Mouse (Mus musculus) left cerebral cortex, adult 11 months (tissue): ENCODE measurements around the gene Cdk15.

Experiments
- DNase-seq: peaks from one replicate; pipeline ENCODE4 v3.0.0; 2022; ENCODE audit warnings: low spot score

Gene Cdk15

GRCm38 (mm10) chr1:59326854-59327395 lies 70.2 kb downstream of the Cdk15 start:
- DNase-seq, result no peak

GRCm38 (mm10) chr1:59332737-59333385 lies 76.2 kb downstream of the Cdk15 start:
- no peak for DNase-seq

- no peak for DNase-seq
These were observed 76.7 kb downstream of the Cdk15 start for GRCm38 (mm10) chr1:59333386-59333759.

GRCm38 (mm10) chr1:59333860-59334561 lies 77.3 kb downstream of the Cdk15 start:
- DNase-seq, result no peak

GRCm38 (mm10) chr1:59334562-59334890 lies 77.8 kb downstream of the Cdk15 start:
- no peak for DNase-seq

- no peak for DNase-seq
These were observed 79.5 kb downstream of the Cdk15 start for GRCm38 (mm10) chr1:59336256-59336655.

- no peak for DNase-seq
These were observed 84.3 kb downstream of the Cdk15 start for GRCm38 (mm10) chr1:59340814-59341588.

GRCm38 (mm10) chr1:59341697-59342096 lies 85.0 kb downstream of the Cdk15 start:
- no peak for DNase-seq

- DNase-seq, result no peak
These were observed 85.4 kb downstream of the Cdk15 start for GRCm38 (mm10) chr1:59342146-59342545.

GRCm38 (mm10) chr1:59352706-59353105 lies 96.0 kb downstream of the Cdk15 start:
- no peak for DNase-seq

GRCm38 (mm10) chr1:59355440-59355839 lies 98.7 kb downstream of the Cdk15 start:
- DNase-seq, result no peak

GRCm38 (mm10) chr1:59359136-59359535 lies 102.4 kb downstream of the Cdk15 start:
- DNase-seq, result no peak

- DNase-seq, result no peak
These were observed 104.1 kb downstream of the Cdk15 start for GRCm38 (mm10) chr1:59360834-59361233.

- no peak for DNase-seq
These were observed 104.8 kb downstream of the Cdk15 start for GRCm38 (mm10) chr1:59361460-59361859.

- DNase-seq, result no peak
These were observed 105.3 kb downstream of the Cdk15 start for GRCm38 (mm10) chr1:59361966-59362365.

- DNase-seq, result no peak
These were observed 107.8 kb downstream of the Cdk15 start for GRCm38 (mm10) chr1:59364463-59365040.

GRCm38 (mm10) chr1:59367928-59368648 lies 111.4 kb downstream of the Cdk15 start:
- no peak for DNase-seq

GRCm38 (mm10) chr1:59368649-59369319 lies 112.1 kb downstream of the Cdk15 start:
- DNase-seq, result no peak

GRCm38 (mm10) chr1:59369320-59369685 lies 112.6 kb downstream of the Cdk15 start:
- no peak for DNase-seq

GRCm38 (mm10) chr1:59370355-59370950 lies 113.7 kb downstream of the Cdk15 start:
- no peak for DNase-seq

- no peak for DNase-seq
These were observed 119.4 kb downstream of the Cdk15 start for GRCm38 (mm10) chr1:59376021-59376548.
